Mouse (Mus musculus): ENCODE data around the gene Piezo1. TPM values are rescaled to one million over a fixed set of nuclear protein-coding genes. Genes with fewer than 3 reads are reported as not detected.
A peak's percentile ranks its signal among the peaks of the same experiment; 100 is the strongest.

Gene Piezo1
- polyA plus RNA-seq, 1 experiment: 192 TPM

GRCm38 (mm10) chr8:122457171-122457570 lies 94.0 kb downstream of the Piezo1 start:
- no peak for DNase-seq
- 71% methylated on average over 11 of the region's 11 CpGs for WGBS
- Histone ChIP-seq H3K4me1 (ENCODE audit: control insufficient read depth, insufficient read depth, low read length) (no peaks in the 10 kb centered on the region), H3K4me3 (replicated peaks; ENCODE audit: extremely low read depth, low read depth, low read length) (no peak overlapping the region)
- TF ChIP-seq CTCF (IDR thresholded peaks at IDR 0.05; ENCODE audit: insufficient read depth, low read length) (no peak), POLR2A (IDR thresholded peaks at IDR 0.05; ENCODE audit: borderline replicate concordance, extremely low read depth, low read depth, low read length) (no peak)

- WGBS: 61% methylated on average over 6 of the region's 6 CpGs
- no peak overlapping the region for H3K4me3 ChIP-seq (replicated peaks; ENCODE audit: extremely low read depth, low read depth, low read length)
- TF ChIP-seq POLR2A (IDR thresholded peaks at IDR 0.05; ENCODE audit: borderline replicate concordance, extremely low read depth, low read depth, low read length) (no peak), CTCF (IDR thresholded peaks at IDR 0.05; ENCODE audit: insufficient read depth, low read length) (no peak)
These were observed 96.7 kb downstream of the Piezo1 start for GRCm38 (mm10) chr8:122454409-122454808.

GRCm38 (mm10) chr8:122452154-122452553 lies 99.0 kb downstream of the Piezo1 start:
- 90% methylated on average over 10 of the region's 10 CpGs for WGBS
- Histone ChIP-seq H3K4me3 (replicated peaks; ENCODE audit: extremely low read depth, low read depth, low read length) (no peak overlapping the region), H3K4me1 (ENCODE audit: control insufficient read depth, insufficient read depth, low read length) (no peaks in the 10 kb centered on the region)
- no peak for TF ChIP-seq CTCF (IDR thresholded peaks at IDR 0.05; ENCODE audit: insufficient read depth, low read length)
- no peak for TF ChIP-seq POLR2A (IDR thresholded peaks at IDR 0.05; ENCODE audit: borderline replicate concordance, extremely low read depth, low read depth, low read length)
- DNase-seq: no peak

More at GRCm38 (mm10) chr8:122454409-122454808, 96.7 kb downstream of the Piezo1 start:
- H3K4me1 ChIP-seq (ENCODE audit: control insufficient read depth, insufficient read depth, low read length): no peaks in the 10 kb centered on the region
- DNase-seq: no peak

GRCm38 (mm10) chr8:122451161-122451703 lies 99.9 kb downstream of the Piezo1 start:
- no peak overlapping the region for H3K4me3 ChIP-seq (replicated peaks; ENCODE audit: extremely low read depth, low read depth, low read length)
- H3K4me1 ChIP-seq (ENCODE audit: control insufficient read depth, insufficient read depth, low read length): no peaks in the 10 kb centered on the region
- WGBS: 70% methylated on average over 7 of the region's 7 CpGs
- TF ChIP-seq POLR2A (IDR thresholded peaks at IDR 0.05; ENCODE audit: borderline replicate concordance, extremely low read depth, low read depth, low read length) (no peak), CTCF (IDR thresholded peaks at IDR 0.05; ENCODE audit: insufficient read depth, low read length) (no peak)
- no peak for DNase-seq

GRCm38 (mm10) chr8:122445203-122445602 lies 105.9 kb downstream of the Piezo1 start:
- Histone ChIP-seq H3K4me3 (replicated peaks; ENCODE audit: extremely low read depth, low read depth, low read length) (no peak overlapping the region), H3K4me1 (ENCODE audit: control insufficient read depth, insufficient read depth, low read length) (peaks cover 7% of the 10 kb centered on the region; the same call in 1 of the 2 replicates)
- TF ChIP-seq CTCF (IDR thresholded peaks at IDR 0.05; ENCODE audit: insufficient read depth, low read length): peak; percentile 34; the same call in 1 of the 2 replicates
- TF ChIP-seq POLR2A (IDR thresholded peaks at IDR 0.05; ENCODE audit: borderline replicate concordance, extremely low read depth, low read depth, low read length): no peak
- DNase-seq: no peak
- WGBS: 50% methylated on average over 3 of the region's 3 CpGs

- TF ChIP-seq CTCF (IDR thresholded peaks at IDR 0.05; ENCODE audit: insufficient read depth, low read length): no peak
- peak; percentile 40; the same call in 1 of the 2 replicates for TF ChIP-seq POLR2A (IDR thresholded peaks at IDR 0.05; ENCODE audit: borderline replicate concordance, extremely low read depth, low read depth, low read length)
- peak; percentile 88 for DNase-seq
- whole genome bisulfite sequencing: under 1% methylated on average over 19 of the region's 19 CpGs
- Histone ChIP-seq H3K4me3 (replicated peaks; ENCODE audit: extremely low read depth, low read depth, low read length) (peak overlapping the region; percentile 60), H3K4me1 (ENCODE audit: control insufficient read depth, insufficient read depth, low read length) (peaks cover 7% of the 10 kb centered on the region; the same call in 1 of the 2 replicates)
These were observed 106.9 kb downstream of the Piezo1 start for GRCm38 (mm10) chr8:122444058-122444748.

- peak; percentile 44 for TF ChIP-seq CTCF (IDR thresholded peaks at IDR 0.05; ENCODE audit: insufficient read depth, low read length)
- peak; percentile 96; the same call in 1 of the 2 replicates for TF ChIP-seq POLR2A (IDR thresholded peaks at IDR 0.05; ENCODE audit: borderline replicate concordance, extremely low read depth, low read depth, low read length)
- under 1% methylated on average over 47 of the region's 47 CpGs for WGBS
- peak within 1 kb of the TSS; percentile 92 for H3K4me3 ChIP-seq (replicated peaks; ENCODE audit: extremely low read depth, low read depth, low read length)
- H3K4me1 ChIP-seq (ENCODE audit: control insufficient read depth, insufficient read depth, low read length): peaks cover 7% of the 10 kb centered on the region; the same call in 1 of the 2 replicates
- DNase-seq: peak; percentile 95
These were observed 107.7 kb downstream of the Piezo1 start, which contains the start of gene Mvd for GRCm38 (mm10) chr8:122443262-122444006. TSS of gene Mvd (minus strand) at chr8:122443422.

- TF ChIP-seq CTCF (IDR thresholded peaks at IDR 0.05; ENCODE audit: insufficient read depth, low read length): no peak
- TF ChIP-seq POLR2A (IDR thresholded peaks at IDR 0.05; ENCODE audit: borderline replicate concordance, extremely low read depth, low read depth, low read length): no peak
- Histone ChIP-seq H3K4me1 (ENCODE audit: control insufficient read depth, insufficient read depth, low read length) (peaks cover 7% of the 10 kb centered on the region; the same call in 1 of the 2 replicates), H3K4me3 (replicated peaks; ENCODE audit: extremely low read depth, low read depth, low read length) (peak overlapping the region; percentile 92)
- DNase-seq: no peak
- 4% methylated on average over 12 of the region's 12 CpGs for WGBS
These were observed 108.3 kb downstream of the Piezo1 start for GRCm38 (mm10) chr8:122442781-122443180.

GRCm38 (mm10) chr8:122442356-122442755 lies 108.8 kb downstream of the Piezo1 start:
- Histone ChIP-seq H3K4me1 (ENCODE audit: control insufficient read depth, insufficient read depth, low read length) (peaks cover 7% of the 10 kb centered on the region; the same call in 1 of the 2 replicates), H3K4me3 (replicated peaks; ENCODE audit: extremely low read depth, low read depth, low read length) (no peak overlapping the region)
- DNase-seq: no peak
- TF ChIP-seq POLR2A (IDR thresholded peaks at IDR 0.05; ENCODE audit: borderline replicate concordance, extremely low read depth, low read depth, low read length) (no peak), CTCF (IDR thresholded peaks at IDR 0.05; ENCODE audit: insufficient read depth, low read length) (no peak)
- 29% methylated on average over 7 of the region's 7 CpGs for WGBS

Measured in lung, adult 2 months (tissue).